Mouse (Mus musculus) embryo, embryonic 11 days (tissue): ENCODE results near the gene Rasa3.
A peak's percentile ranks its signal among the peaks of the same experiment; 100 is the strongest.

Source experiments
- DNase-seq: peaks from one replicate; pipeline ENCODE4 v3.0.0-alpha.2; 2015

Gene Rasa3

GRCm38 (mm10) chr8:13677413-13677883 lies at the start of gene Rasa3:
Gene Rasa3 (minus strand): TSS chr8:13677603.
- peak; percentile 97 for DNase-seq

GRCm38 (mm10) chr8:13725722-13726121 lies 48.3 kb upstream of the Rasa3 start:
- DNase-seq = peak; percentile 71

GRCm38 (mm10) chr8:13718980-13719379 lies 41.6 kb upstream of the Rasa3 start:
- DNase-seq = no peak

- no peak for DNase-seq
Observed at GRCm38 (mm10) chr8:13708514-13708913, 31.1 kb upstream of the Rasa3 start.

- no peak for DNase-seq
Observed at GRCm38 (mm10) chr8:13706918-13707317, 29.5 kb upstream of the Rasa3 start.

GRCm38 (mm10) chr8:13705668-13706067 lies 28.3 kb upstream of the Rasa3 start, which contains the start of gene Cfap97d2:
Gene Cfap97d2 (plus strand): TSS chr8:13705889.
- peak; percentile 92 for DNase-seq

GRCm38 (mm10) chr8:13704301-13704700 lies 26.9 kb upstream of the Rasa3 start:
- no peak for DNase-seq

- DNase-seq = no peak
Observed at GRCm38 (mm10) chr8:13703756-13704155, 26.4 kb upstream of the Rasa3 start.

- no peak for DNase-seq
Observed at GRCm38 (mm10) chr8:13702755-13703154, 25.4 kb upstream of the Rasa3 start.

- DNase-seq = no peak
Observed at GRCm38 (mm10) chr8:13699323-13699949, 22.0 kb upstream of the Rasa3 start.

GRCm38 (mm10) chr8:13698281-13698680 lies 20.9 kb upstream of the Rasa3 start:
- no peak for DNase-seq

- no peak for DNase-seq
Observed at GRCm38 (mm10) chr8:13697681-13698080, 20.3 kb upstream of the Rasa3 start.

- DNase-seq = no peak
Observed at GRCm38 (mm10) chr8:13697196-13697595, 19.8 kb upstream of the Rasa3 start.

- no peak for DNase-seq
Observed at GRCm38 (mm10) chr8:13696157-13696556, 18.8 kb upstream of the Rasa3 start.

- DNase-seq = no peak
Observed at GRCm38 (mm10) chr8:13695203-13695867, 17.9 kb upstream of the Rasa3 start.

- no peak for DNase-seq
Observed at GRCm38 (mm10) chr8:13694735-13695134, 17.3 kb upstream of the Rasa3 start.

GRCm38 (mm10) chr8:13692302-13693066 lies 15.1 kb upstream of the Rasa3 start:
- peak; percentile 23 for DNase-seq

- no peak for DNase-seq
Observed at GRCm38 (mm10) chr8:13689331-13689730, 11.9 kb upstream of the Rasa3 start.

- DNase-seq = no peak
Observed at GRCm38 (mm10) chr8:13688461-13688860, 11.1 kb upstream of the Rasa3 start.

- no peak for DNase-seq
Observed at GRCm38 (mm10) chr8:13687941-13688340, 10.5 kb upstream of the Rasa3 start.

- DNase-seq = no peak
Observed at GRCm38 (mm10) chr8:13687101-13687717, 9.8 kb upstream of the Rasa3 start.

- no peak for DNase-seq
Observed at GRCm38 (mm10) chr8:13686426-13686825, 9.0 kb upstream of the Rasa3 start.

- DNase-seq = no peak
Observed at GRCm38 (mm10) chr8:13685674-13686314, 8.4 kb upstream of the Rasa3 start.
